Mouse (Mus musculus) small intestine, adult 2 months (tissue): Measurements from ENCODE around the gene Vav1.
A peak's percentile ranks its signal among the peaks of the same experiment; 100 is the strongest.

Experiments
- CTCF ChIP-seq: fragments of 200-500 bp; IDR thresholded peaks from 2 replicates; pipeline ENCODE4 v1.5.1; 2012; ENCODE audit warnings: low read depth, mild to moderate bottlenecking, control low read depth, inconsistent platforms, low read length, moderate library complexity, mixed read lengths; ENCODE audit not compliant: insufficient replicate concordance, insufficient read length; ENCODE audit errors: extremely low read depth
- POLR2A ChIP-seq: fragments of 200-500 bp; IDR thresholded peaks from 2 replicates; pipeline ENCODE4 v1.6.1; 2012; ENCODE audit warnings: low read depth, mild to moderate bottlenecking, control low read depth, inconsistent platforms, low read length, moderate library complexity

DNA sequence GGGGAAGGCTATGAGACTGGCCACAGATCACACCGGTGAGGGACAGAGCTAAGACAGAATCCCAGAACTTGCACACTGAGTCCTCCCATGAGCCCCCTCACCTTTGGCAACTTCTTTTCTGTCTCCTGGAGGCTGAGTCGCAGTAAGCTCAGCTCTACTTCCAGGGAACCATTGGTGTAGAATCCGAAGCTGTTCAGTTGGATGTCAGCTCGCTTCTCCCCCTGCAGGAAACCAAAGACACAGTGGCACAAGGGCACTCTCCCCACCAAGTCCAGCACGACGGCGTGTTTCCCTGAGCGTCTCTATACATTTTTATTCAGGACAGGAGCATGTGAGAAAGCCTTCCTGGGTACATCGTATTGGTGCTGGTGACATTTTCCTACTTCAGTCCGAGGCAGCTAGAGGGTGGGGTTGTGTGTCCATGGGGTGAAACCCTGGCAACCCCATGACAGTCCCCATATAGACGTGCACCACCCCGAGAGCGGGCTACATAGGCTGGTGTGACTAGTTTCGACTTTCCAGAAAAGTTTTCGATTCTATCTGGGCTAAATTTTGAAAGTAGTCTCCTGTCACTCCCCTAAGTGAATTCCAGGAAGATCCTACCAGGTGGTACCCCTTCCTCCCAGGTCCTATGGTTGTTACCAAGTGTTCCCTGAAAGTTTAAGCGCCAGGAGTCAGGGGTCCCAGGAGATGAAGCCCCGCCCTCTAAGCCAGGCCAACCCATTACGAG, 32.1 kb upstream of the Vav1 start:
- TF ChIP-seq POLR2A (no peak), CTCF (peak; percentile 14; the same call in 1 of the 2 replicates)
